Mouse (Mus musculus) spleen, adult 18-20 months (tissue): ENCODE measurements around the gene Scamp2.
A peak's percentile ranks its signal among the peaks of the same experiment; 100 is the strongest.

Source experiments
- DNase-seq, 2 experiments: peaks; one replicate each; pipeline ENCODE4 v3.0.0; 2022; ENCODE audit warnings: mixed read lengths in 2 of 2

The Scamp2 gene

GRCm38 (mm10) chr9:57552139-57552887 lies 8.4 kb upstream of the Scamp2 start, which contains the start of gene Mpi:
TSS of gene Mpi (minus strand) at chr9:57552763.
- peak in 1 of 2 experiments; percentile 63 for DNase-seq

DNA sequence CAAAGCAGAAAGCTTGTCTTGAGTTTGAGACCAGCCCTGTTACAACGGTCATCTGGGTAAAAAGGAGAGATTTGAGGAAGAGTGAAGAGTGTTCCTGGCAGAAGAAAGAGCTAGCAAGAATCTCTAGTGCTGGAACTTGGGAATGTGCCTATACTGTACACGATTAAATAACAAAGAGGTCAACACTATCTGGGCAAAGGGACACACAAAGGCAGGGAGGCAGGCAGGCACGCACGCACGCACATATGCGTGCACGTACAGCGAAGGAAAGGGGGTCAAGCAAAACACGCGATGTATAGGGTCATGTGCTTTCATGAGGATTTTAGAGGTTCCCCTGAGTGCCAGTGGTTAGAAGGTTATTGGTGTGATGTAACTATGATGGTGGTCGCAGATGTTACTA lies 7.6 kb upstream of the Scamp2 start:
- DNase-seq, result no peak

- no peak for DNase-seq
Observed at GRCm38 (mm10) chr9:57554753-57555152, 6.0 kb upstream of the Scamp2 start.

DNA sequence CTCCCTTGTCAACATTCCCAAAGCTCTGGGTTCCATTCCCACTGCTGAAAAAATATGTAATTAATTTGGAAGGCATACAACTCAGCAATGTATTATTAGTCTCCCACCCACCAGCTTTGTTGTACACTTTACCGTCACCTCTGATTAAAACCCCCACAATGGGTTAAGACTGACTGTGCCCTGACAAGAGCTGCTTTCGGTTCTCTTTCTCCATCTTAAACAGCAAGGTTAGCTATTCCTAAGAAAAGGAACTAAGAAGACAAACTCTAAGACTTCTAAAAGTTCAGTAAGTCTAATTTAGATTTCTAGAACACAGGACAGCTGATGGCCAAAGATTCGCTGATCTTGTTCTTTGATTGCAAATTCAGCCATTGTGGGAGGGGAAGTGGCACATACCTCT lies 3.5 kb upstream of the Scamp2 start:
- no peak for DNase-seq

DNA sequence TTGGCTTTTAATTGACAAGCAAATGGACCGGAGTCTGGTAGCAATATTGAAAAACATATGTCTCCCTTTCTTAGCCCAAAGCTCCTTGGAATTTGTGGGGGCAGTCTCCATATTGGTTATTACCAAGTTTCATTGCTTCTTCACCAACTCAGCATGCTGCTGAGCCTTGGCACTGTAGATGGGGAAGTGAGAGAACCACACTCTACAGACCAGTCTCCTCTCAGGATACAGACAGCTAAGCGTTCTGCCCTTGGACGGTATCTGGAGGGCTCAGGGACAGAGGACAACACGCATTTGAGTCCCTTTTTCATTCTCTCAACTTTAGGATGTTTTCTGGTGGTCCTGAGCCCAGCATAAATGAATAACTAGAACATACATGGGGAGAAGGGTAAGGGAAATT lies 2.1 kb upstream of the Scamp2 start:
- DNase-seq, result no peak

- DNase-seq, result no peak
Observed at GRCm38 (mm10) chr9:57559568-57559967, 1.2 kb upstream of the Scamp2 start.

- no peak for DNase-seq
Observed at GRCm38 (mm10) chr9:57560263-57560662, 480 bp upstream of the Scamp2 start.

- DNase-seq, result peak in 1 of 2 experiments; percentile 28
Observed at GRCm38 (mm10) chr9:57561711-57562099, 962 bp downstream of the Scamp2 start.

DNA sequence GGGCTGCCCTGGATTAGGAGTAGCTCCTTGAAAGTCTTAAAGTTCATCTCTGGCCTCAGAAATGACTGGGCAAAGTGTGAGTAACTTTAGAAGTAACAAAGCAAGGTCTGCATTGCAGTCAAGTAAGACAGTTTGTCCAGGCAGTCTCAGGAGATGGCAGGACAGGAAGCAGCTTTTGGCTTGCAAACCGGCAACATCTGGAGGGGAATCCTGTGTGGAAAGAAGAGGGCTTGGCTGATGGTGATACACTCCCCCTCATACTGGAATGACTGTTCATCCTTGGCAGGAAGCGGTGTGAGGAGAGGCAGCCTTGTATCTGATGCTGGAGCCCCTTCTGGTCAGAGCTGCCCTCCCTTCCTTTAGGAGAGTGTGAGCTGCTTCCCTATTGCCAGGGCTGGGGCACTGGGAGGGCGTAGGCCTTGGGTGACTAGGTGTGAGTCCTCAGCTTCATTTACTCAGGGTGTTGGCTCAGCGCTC lies 2.2 kb downstream of the Scamp2 start:
- DNase-seq, result no peak

DNA sequence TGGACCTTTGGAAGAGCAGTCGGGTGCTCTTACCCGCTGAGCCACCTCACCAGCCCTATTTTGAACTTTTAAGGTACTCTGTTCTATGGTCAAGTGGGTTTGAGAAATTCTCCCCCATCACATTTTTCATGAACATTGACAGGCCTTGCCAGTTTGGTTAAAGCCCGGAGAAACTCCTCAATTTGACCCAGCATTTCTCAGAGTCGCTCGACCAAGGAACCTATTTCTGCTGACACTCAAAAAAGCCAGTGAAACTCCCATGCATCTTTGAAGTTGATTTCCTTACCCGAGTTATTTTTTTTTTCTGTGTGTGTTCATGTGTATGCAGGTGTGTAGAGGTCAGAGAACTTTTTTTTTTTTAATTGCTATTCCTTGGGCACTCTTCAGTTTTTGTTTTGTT lies 3.9 kb downstream of the Scamp2 start:
- no peak for DNase-seq

DNA sequence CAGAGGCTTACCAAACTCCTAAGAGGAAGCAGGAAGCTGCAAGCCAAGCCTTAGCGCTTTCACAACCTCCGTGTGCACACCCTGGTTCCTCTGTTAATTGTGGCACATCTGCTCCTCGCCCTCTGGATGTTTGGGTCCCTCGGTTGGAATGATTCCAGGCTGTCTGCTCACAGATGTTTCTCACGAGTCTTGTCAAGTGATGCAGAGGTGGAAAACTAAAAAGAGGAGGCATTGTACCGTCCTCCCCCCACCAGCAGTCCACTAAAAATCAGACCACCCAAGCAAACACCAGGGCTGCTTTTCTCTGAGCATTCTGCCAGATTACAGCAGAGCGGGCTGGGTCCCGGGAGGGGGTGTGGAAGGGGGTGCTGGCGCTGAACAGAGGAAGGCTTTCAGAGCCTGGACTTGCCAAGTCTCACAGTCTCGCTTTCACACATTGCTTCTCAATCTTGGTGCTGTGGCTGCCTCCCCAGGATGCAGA lies 5.0 kb downstream of the Scamp2 start:
- DNase-seq, result no peak

- DNase-seq, result no peak
Observed at GRCm38 (mm10) chr9:57566846-57567245, 6.1 kb downstream of the Scamp2 start.

GRCm38 (mm10) chr9:57568500-57568899 lies 7.8 kb downstream of the Scamp2 start:
- no peak for DNase-seq

GRCm38 (mm10) chr9:57574397-57574796 lies 13.7 kb downstream of the Scamp2 start:
- DNase-seq, result no peak

DNA sequence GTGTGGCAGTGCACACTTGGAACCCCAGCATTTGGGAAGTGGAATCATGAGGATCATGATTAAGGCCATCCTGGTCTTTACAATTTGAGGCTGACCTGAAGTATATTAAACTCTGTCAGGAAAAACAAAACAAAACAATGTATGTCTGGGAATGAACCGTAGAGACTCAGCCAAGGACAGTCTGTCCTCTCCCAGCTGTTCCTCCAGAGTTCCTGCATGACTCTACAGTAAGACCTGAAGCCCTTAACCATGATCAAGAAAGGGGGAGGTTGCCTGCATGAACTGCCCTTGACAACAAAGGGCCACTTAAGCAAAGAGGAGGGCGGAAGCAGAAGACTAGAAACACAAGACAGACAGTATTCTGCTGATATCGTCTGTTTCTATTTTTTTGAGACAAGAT lies 14.8 kb downstream of the Scamp2 start:
- no peak for DNase-seq

DNA sequence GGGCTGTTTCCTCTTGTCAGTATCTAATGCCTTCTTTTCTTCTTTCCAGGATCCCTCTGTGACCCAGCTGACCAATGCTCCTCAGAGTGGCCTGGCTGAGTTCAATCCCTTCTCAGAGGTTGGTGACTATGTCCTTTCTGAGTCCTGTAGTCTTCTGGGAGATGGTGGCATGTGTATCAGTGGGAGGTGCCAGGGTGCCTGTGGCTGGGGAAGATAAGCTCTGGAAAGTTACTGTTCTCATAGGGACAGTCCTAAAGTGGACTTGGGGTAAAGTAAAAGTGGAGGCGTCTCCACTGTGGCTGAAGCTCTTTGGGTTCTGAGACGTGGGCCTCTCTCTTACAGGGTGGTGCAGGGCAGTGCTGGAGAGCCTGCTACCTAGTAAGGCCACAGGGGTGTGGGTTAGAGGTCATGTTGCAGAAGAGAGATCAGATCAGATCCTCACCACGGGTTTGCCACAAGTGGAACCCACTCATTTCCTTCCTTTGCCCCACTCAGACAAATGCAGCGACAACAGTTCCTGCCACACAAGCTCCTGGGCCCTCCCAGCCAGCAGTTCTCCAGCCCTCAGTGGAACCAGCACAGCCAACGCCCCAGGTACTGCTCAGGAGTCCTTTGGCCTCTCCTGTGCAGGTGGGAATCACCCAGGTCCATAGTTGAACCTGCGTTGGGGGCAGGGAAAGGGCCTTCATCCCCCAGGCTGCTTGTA lies 16.6 kb downstream of the Scamp2 start:
- no peak for DNase-seq

GRCm38 (mm10) chr9:57584991-57585390 lies 24.2 kb downstream of the Scamp2 start:
- no peak for DNase-seq

DNA sequence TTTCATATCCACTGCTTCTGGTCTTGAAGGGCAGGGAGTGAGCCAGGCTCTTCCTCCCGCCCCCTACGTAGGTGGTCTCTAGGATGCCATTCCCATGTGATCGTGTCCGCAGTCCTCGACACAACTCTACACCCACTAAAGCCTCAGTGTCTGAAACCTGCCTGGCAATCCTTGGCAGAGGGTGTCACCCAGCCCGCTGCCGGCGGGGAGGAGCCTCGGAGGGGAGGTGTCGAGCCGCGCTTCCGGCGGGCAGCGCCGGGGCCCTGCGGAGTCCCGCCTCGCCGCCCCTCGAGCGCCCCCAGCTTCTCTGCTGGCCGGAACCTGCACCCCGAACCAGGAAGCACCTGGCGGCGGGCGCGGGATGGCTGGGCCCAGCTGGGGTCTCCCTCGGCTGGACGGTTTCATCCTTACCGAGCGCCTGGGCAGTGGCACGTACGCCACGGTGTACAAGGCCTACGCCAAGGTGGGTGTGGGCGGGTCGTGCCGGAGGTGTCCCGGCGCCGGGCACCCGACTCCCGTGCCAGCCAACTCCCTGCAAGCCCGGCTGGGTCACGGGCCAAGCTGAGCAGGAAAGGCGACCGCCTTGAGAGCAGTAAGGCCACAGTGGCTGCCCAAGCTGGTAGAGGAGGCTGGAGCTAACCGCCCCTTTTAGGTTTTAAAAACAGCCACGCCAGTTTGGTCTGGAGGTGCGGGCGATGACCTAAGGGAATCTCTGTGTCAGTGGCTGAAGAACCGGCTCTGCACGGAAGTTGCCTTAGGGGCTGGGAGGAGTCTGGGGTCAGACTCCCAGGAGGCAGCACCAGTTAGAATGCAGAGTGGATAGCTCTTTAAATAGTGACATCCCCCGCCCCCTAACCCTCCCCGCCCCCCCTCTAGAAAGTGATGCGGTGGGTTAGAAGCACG lies 28.7 kb downstream of the Scamp2 start, which contains the start of gene Ulk3:
Ulk3 (plus strand) TSS at position 229 of the 903 bp plus-strand sequence.
- DNase-seq, result peak; percentile 83 to 87

GRCm38 (mm10) chr9:57590726-57591125 lies 30.0 kb downstream of the Scamp2 start:
- no peak for DNase-seq

GRCm38 (mm10) chr9:57593454-57594173 lies 32.9 kb downstream of the Scamp2 start:
- DNase-seq, result no peak

DNA sequence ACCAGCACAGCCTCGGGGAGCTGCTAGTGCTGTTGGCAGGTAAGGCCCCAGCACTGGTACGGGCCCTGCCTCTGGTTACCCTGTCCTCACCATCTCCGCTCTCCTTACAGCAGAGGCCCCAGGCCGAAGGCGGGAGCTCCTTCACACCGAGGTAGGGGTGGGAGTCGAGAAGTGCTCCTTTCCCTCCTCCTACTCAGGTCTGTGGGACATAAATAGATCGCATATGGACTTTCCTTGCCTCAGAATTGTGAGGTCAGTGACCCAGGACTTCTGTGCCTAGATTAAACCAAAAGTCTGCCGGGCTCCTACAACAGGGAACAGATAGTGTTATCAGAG lies 33.4 kb downstream of the Scamp2 start:
- no peak for DNase-seq

GRCm38 (mm10) chr9:57597265-57597664 lies 36.5 kb downstream of the Scamp2 start:
- no peak for DNase-seq
